Mouse (Mus musculus): ENCODE results near the gene Fam222b. TPM values are rescaled to one million over a fixed set of nuclear protein-coding genes. Genes with fewer than 3 reads are reported as not detected.
"Not testable (repeated sequence)": the region's sequence is repeated elsewhere in the genome, so short reads cannot be mapped to it uniquely, and the experiment has no call there.

Fam222b gene
- polyA plus RNA-seq, 1 experiment from 2014 or later = 24.2 TPM

DNA sequence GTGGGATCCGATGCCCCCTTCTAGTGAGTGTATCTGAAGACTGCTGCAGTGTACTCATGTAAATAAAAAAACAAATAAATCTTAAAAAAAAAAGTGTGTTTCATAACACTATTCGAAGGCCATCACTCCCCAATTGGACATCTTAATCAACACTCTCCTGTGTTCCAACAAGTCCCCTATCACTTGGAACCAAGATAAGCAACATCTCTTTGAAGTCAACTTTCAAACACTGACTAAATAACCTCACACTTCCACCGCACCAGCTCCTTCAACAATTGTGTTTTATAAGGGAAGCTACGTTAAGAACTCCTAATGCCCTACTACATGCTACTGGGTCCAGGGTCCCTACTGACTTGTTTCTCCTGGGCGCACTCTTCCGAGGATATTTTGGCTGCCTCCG, 88.0 kb downstream of the Fam222b start:
- Histone ChIP-seq H3K9me3 (replicated peaks) (no peaks in the 10 kb centered on the region), H3K27me3 (ENCODE audit: low read depth, poor library complexity, severe bottlenecking) (no peaks in the 10 kb centered on the region), H3K36me3 (peaks cover 39% of the 10 kb centered on the region), H3K4me1 (peaks cover 57% of the 10 kb centered on the region), H3K27ac (peak overlapping the region; percentile 98), H3K4me3 (peak overlapping the region; percentile 96)
- 9% methylated on average over 7 of the region's 7 CpGs for WGBS
- no peak for DNase-seq (ENCODE audit: low spot score)

DNA sequence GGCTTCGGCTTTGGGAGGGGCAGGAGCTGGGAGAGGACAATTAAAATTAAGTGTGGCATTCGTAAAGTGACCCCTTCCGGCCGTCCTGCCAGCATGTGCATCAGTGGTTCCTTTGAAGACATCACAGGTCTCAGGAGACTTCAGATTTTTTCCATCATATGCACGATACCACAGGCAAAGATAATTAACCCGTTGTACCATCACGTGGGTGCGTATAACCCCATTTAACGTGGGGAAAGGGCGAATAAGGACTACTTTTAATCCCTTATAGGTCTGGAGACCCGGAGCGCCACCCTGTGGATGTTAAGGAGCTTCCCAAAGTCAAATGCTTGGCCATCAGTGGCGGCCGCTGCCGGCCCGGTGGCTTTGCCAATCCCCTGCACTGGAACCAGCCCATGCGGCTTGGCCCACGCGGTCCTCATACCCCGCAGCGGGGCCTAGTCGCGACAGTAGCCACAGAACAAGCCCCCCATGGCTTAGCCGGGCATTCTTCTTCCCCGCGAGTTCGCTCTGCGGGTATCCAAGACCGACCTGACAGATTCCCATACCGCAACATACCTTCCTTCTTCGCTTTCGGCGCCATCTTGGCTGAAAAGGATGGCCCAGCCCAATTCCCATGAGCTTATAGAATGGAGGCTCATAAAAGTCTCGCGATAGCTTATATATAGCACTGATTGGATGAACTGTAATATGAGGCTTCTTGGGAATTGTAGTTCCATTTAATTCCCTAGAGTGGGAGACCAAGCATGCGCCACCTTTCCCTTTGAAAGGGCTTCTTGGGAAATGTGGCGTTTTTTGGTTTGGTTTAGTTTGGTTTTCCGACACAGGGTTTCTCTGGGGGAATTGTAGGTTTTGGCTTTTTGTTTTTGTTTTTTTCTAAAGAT, 88.7 kb downstream of the Fam222b start, which contains the start of gene Rpl23a:
TSS of gene Rpl23a (minus strand) at position 624 of the 884 bp plus-strand sequence.
- Histone ChIP-seq H3K4me3 (peak within 1 kb of the TSS; percentile 96), H3K27ac (peak within 1 kb of the TSS; percentile 98), H3K9me3 (replicated peaks) (no peaks in the 10 kb centered on the region), H3K27me3 (ENCODE audit: low read depth, poor library complexity, severe bottlenecking) (no peaks in the 10 kb centered on the region), H3K36me3 (peaks cover 39% of the 10 kb centered on the region), H3K4me1 (peaks cover 53% of the 10 kb centered on the region)
- WGBS = under 1% methylated on average over 38 of the region's 38 CpGs
- peak; percentile 80 for DNase-seq (ENCODE audit: low spot score)

DNA sequence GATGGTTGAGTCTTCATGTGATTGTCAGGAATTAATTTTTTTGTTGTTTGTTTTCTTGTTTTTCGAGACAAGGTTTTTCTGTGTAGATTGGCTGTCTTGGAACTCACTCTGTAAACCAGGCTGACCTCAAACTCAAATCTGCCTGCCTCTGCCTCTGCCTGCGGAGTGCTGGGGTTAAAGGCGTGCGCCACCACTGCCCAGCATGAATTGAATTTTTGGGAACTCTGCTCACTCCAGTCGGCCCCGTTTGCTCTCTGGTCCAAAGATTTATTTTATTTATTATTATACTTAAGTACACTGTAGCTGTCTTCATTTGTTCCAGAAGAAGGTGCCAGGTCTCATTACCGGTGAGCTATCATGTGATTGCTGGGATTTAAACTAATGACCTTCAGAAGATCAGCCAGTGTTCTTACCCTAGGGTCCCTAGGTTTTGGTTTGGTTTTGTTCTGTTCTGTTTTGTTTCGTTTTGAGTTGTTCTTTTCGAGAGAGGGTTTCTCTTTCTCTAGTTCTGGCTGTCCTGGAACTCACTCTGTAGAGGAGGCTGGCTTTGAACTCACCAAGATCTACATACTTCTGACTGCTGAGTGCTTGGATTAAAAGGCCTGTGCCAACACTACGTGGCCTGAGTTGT, 89.5 kb downstream of the Fam222b start:
- peaks cover 45% of the 10 kb centered on the region for H3K4me1 ChIP-seq
- H3K4me3 ChIP-seq = peak overlapping the region; percentile 96
- H3K36me3 ChIP-seq = peaks cover 36% of the 10 kb centered on the region
- DNase-seq (ENCODE audit: low spot score) = no peak
- H3K27me3 ChIP-seq (ENCODE audit: low read depth, poor library complexity, severe bottlenecking) = no peaks in the 10 kb centered on the region
- H3K27ac ChIP-seq = peak overlapping the region; percentile 98
- 52% methylated on average over 10 of the region's 10 CpGs for WGBS
- no peaks in the 10 kb centered on the region for H3K9me3 ChIP-seq (replicated peaks)

DNA sequence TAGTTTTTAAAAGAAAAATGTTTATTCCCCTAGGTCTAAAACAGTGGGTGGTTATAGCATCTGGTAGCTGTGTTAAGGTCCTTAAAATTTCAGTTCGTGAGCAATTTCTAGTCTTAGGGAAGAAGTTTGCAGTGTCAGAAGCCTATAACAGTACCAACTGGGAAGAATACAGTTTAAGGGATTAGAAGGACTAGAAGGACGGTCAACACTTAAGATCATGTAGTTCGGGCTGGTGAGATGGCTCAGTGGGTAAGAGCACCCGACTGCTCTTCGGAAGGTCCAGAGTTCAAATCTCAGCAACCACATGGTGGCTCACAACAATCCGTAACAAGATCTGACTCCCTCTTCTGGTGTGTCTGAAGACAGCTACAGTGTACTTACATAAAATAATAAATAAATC, 90.2 kb downstream of the Fam222b start:
- Histone ChIP-seq H3K36me3 (peaks cover 29% of the 10 kb centered on the region), H3K4me1 (peaks cover 43% of the 10 kb centered on the region)
- DNase-seq (ENCODE audit: low spot score); H3K27me3 ChIP-seq (ENCODE audit: low read depth, poor library complexity, severe bottlenecking); H3K4me3 ChIP-seq; H3K9me3 ChIP-seq (replicated peaks); H3K27ac ChIP-seq: not testable (repeated sequence)
- WGBS = 95% methylated on average over 6 of the region's 6 CpGs

DNA sequence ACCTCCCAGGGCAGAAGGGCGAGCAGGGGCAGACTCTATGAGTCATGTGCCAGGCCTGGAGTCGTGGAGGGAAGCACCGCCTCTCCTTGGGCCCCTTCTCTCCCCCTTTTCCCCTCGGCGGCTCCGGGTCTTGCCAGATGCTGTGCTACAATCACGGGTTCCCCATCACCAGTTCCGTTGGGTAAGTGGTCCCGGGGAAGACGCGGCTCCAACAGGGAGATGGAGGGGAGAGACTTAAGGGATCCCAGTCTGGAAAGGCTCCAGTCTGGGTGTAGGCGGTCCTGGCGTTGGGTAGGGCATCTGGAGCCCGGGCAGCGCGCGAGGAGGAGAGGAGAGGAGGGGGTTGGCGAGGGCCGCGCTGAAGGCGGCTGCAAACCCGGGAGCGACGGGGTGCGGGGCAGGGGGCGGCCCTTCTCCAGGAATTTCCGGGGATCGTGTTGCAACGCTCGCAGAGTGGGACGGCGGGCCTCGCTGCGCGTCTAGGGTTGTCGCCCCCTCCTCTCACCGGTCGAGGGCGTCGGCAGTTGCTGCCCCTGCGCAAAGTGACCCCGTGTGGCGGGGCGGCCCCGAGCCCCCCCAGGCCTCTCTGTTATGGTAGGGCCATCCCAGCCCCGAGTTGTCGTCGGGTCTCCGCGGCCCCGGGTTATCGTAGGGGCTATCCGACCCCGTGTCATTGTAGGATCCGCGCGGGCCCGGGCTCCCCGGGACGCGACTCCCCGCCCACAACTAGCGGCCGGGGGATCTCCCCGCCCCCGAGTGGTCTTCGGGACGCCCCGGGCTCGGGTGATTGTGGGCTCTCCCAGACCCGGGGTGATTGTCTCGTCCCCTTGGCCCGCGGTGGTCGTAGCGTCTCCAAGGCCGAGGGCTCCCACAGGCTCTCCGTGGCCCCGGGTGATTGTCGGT, 94.1 kb downstream of the Fam222b start, which contains the start of gene Rab34:
TSS of gene Rab34 (plus strand) at position 100 of the 903 bp plus-strand sequence.
- peaks cover 30% of the 10 kb centered on the region for H3K4me1 ChIP-seq
- peak; percentile 92 for DNase-seq (ENCODE audit: low spot score)

GRCm38 (mm10) chr11:78189234-78190040, 95.0 kb downstream of the Fam222b start:
- no peaks in the 10 kb centered on the region for H3K27me3 ChIP-seq (ENCODE audit: low read depth, poor library complexity, severe bottlenecking)
- H3K4me1 ChIP-seq = peaks cover 28% of the 10 kb centered on the region
- peak overlapping the region; percentile 100 for H3K27ac ChIP-seq
- no peaks in the 10 kb centered on the region for H3K9me3 ChIP-seq (replicated peaks)
- under 1% methylated on average over 42 of the region's 42 CpGs for WGBS
- H3K36me3 ChIP-seq = peaks cover 43% of the 10 kb centered on the region
- peak; percentile 96 for DNase-seq (ENCODE audit: low spot score)
- H3K4me3 ChIP-seq = peak overlapping the region; percentile 86

More for the DNA sequence above, 94.1 kb downstream of the Fam222b start, which contains the start of gene Rab34:
- Histone ChIP-seq H3K9me3 (replicated peaks) (no peaks in the 10 kb centered on the region), H3K4me3 (peak within 1 kb of the TSS; percentile 86), H3K27ac (peak within 1 kb of the TSS; percentile 100), H3K36me3 (peaks cover 35% of the 10 kb centered on the region), H3K27me3 (ENCODE audit: low read depth, poor library complexity, severe bottlenecking) (no peaks in the 10 kb centered on the region)
- WGBS = under 1% methylated on average over 78 of the region's 80 CpGs

- peaks cover 34% of the 10 kb centered on the region for H3K4me1 ChIP-seq
- peaks cover 45% of the 10 kb centered on the region for H3K36me3 ChIP-seq
- H3K4me3 ChIP-seq = peak overlapping the region; percentile 86
- no peaks in the 10 kb centered on the region for H3K9me3 ChIP-seq (replicated peaks)
- WGBS = 64% methylated on average over 6 of the region's 6 CpGs
- peak overlapping the region; percentile 100 for H3K27ac ChIP-seq
- no peaks in the 10 kb centered on the region for H3K27me3 ChIP-seq (ENCODE audit: low read depth, poor library complexity, severe bottlenecking)
- DNase-seq (ENCODE audit: low spot score) = no peak
Measured at GRCm38 (mm10) chr11:78190041-78190440, 95.6 kb downstream of the Fam222b start.

GRCm38 (mm10) chr11:78193113-78193512, 98.7 kb downstream of the Fam222b start, which contains the start of gene Proca1:
TSS of gene Proca1 (plus strand) at chr11:78193392.
- Histone ChIP-seq H3K4me1 (peaks cover 40% of the 10 kb centered on the region), H3K27me3 (ENCODE audit: low read depth, poor library complexity, severe bottlenecking) (no peaks in the 10 kb centered on the region), H3K27ac (peak within 1 kb of the TSS; percentile 80; the same call in 1 of the 2 replicates), H3K36me3 (peaks cover 45% of the 10 kb centered on the region), H3K9me3 (replicated peaks) (no peaks in the 10 kb centered on the region), H3K4me3 (peak within 1 kb of the TSS; percentile 58)
- 89% methylated on average over 1 of the region's 1 CpGs for WGBS
- DNase-seq (ENCODE audit: low spot score) = no peak

GRCm38 (mm10) chr11:78194411-78195100, 100.1 kb downstream of the Fam222b start:
- H3K36me3 ChIP-seq = peaks cover 45% of the 10 kb centered on the region
- peaks cover 37% of the 10 kb centered on the region for H3K4me1 ChIP-seq
- 3% methylated on average over 30 of the region's 30 CpGs for WGBS
- H3K9me3 ChIP-seq (replicated peaks) = no peaks in the 10 kb centered on the region
- peak; percentile 86 for DNase-seq (ENCODE audit: low spot score)
- no peaks in the 10 kb centered on the region for H3K27me3 ChIP-seq (ENCODE audit: low read depth, poor library complexity, severe bottlenecking)
- H3K4me3 ChIP-seq = peak overlapping the region; percentile 58
- H3K27ac ChIP-seq = peak overlapping the region; percentile 80

DNA sequence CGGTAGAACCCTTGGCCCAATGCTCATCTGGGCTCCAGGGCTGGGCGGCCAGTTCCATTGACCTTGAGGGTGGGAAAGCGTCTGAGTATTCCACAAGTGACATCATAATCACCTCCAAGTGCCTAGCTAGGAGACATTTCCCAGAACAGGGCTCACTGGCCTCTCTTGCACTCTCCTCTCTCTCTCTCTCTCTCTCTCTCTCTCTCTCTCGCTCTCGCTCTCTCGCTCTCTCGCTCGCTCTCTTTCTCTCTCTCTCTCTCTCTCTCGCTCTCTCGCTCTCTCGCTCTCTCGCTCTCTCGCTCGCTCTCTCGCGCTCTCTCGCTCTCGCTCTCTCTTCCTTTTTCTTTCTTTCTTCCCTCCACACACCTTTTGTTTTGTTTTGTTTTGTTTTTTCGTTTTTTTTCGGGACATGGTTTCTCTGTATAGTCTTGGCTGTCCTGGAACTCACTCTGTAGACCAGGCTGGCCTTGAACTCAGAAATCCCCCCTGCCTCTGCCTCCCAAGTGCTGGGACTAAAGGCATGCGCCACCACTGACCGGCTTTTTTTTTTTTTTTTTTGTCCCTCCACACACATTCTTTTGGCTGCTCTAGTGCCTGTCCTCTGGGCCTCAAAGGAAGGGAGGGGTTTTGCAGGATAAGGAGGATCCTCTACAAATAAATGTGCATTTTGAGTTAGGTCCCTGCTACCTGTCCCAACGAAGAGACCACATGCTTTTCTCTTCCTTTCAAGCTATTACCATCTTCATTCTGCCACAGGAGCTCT, 100.8 kb downstream of the Fam222b start:
- Histone ChIP-seq H3K4me1 (peaks cover 29% of the 10 kb centered on the region), H3K4me3 (peak overlapping the region; percentile 58), H3K27me3 (ENCODE audit: low read depth, poor library complexity, severe bottlenecking) (no peaks in the 10 kb centered on the region), H3K36me3 (peaks cover 42% of the 10 kb centered on the region), H3K27ac (peak overlapping the region; percentile 80), H3K9me3 (replicated peaks) (no peaks in the 10 kb centered on the region)
- no peak for DNase-seq (ENCODE audit: low spot score)
- 64% methylated on average over 23 of the region's 23 CpGs for WGBS

DNA sequence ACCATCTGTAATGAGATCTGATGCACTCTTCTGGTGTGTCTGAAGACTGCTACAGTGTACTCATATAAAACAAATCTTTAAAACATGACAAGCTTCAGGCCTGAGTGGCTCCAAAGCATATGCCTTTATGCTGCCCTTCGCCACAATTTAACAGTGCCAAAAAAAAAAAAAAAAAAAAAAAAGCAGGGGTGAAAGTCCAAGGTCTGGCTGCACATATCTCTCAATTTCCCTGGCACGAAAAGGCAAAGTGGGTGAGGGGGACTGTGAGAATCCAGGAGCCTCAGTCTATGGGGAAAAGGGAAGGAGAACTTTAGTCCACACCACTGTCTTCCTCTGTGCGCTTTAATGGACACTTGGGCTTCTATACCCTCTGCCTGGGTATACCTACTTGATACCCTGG, 107.9 kb downstream of the Fam222b start:
- H3K27me3 ChIP-seq (ENCODE audit: low read depth, poor library complexity, severe bottlenecking) = no peaks in the 10 kb centered on the region
- peaks cover 9% of the 10 kb centered on the region for H3K4me1 ChIP-seq
- H3K27ac ChIP-seq = no peak overlapping the region
- H3K36me3 ChIP-seq = peaks cover 47% of the 10 kb centered on the region
- no peak for DNase-seq (ENCODE audit: low spot score)
- WGBS = 95% methylated on average over 3 of the region's 3 CpGs
- no peaks in the 10 kb centered on the region for H3K9me3 ChIP-seq (replicated peaks)
- H3K4me3 ChIP-seq = no peak overlapping the region
